Mouse (Mus musculus): ENCODE results near the gene Slc2a3. TPM values are rescaled to one million over a fixed set of nuclear protein-coding genes. Genes with fewer than 3 reads are reported as not detected.

Slc2a3 gene
- total RNA-seq (2021), result 1 to 10 TPM; 2.7 to 4.8 TPM
- long read RNA-seq, experiment 1, partial matches to known transcripts, result 0 of 2 reads
- long read RNA-seq, experiment 1, other reads (novel, unspliced or antisense), result 1 of 2 reads
- long read RNA-seq, experiment 2, transcript Slc2a3-201 (10 exons, 3,959 nt), result major isoform, 5 of 6 reads
- long read RNA-seq, experiment 2, partial matches to known transcripts, result 0 of 6 reads
- long read RNA-seq, experiment 2, other reads (novel, unspliced or antisense), result 1 of 6 reads

DNA sequence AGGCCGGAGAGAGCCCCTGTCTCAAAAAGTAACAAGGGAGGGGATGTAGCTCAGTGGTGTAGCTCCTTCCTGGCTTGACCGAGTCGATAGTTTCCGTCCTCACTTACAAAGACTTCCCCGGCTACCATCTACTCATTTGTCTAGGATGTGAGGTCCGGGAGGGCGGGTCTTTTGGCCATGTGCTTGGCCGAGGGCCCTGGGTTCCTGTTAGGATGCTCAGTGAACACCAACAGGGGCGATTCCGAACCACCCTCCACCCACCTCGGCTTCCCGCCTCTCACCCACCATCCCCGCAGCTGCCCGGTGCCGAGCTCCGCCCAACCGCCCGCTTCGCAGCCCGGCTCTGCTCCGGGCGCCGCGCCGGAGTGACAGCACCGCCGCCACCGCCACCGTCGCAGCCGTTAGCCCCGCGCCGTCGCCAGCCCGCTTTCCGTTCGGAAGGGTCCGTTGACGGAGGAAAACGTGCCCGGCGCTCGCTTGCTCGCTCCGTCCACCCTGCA, at the start of gene Slc2a3:
Gene Slc2a3, minus strand, starts transcription at position 340 of the 500 bp plus-strand sequence.
- DNase-seq (ENCODE audit: low spot score in 2 of 2), result peak; percentile 52 to 58

DNA sequence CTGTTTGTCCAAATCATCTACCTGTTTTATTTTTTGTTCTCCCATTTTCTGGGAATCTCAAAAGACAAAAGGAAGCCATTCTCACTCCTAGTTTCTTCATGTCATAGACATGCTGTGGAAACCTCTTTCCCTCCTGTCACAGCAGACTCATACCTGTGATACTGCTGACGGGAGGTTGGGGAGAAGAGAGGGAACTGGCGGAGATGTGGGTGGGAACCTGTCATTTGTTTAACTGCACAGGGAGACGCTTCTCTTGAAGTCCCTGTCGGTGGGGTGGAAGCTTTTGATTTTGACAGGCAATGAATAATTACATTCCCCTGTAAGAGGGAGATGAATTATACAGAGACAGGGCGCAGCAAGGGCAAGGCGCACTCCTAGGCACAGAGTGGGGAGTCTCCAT, 42.3 kb upstream of the Slc2a3 start:
- DNase-seq (ENCODE audit: low spot score in 2 of 2), result no peak

DNA sequence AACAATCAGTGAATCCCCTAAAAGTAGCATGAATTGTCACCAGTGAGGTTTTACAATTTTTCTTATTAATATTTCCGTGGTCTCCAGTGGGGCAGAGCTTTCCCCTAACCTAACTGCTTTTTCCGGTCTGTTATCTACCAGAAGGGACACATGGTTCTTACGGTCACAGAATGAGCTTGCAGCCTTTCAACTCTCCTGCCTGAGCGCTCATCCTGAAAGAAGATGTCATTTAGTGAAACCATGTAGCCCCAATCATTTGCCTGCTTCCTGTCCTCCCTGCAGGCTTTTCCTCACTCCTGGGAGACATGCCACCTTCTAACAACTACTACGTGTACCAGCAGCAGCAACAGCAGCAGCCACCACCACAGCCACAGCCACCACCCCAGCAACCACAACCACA, 36.1 kb upstream of the Slc2a3 start:
- DNase-seq (ENCODE audit: low spot score in 2 of 2), result no peak

DNA sequence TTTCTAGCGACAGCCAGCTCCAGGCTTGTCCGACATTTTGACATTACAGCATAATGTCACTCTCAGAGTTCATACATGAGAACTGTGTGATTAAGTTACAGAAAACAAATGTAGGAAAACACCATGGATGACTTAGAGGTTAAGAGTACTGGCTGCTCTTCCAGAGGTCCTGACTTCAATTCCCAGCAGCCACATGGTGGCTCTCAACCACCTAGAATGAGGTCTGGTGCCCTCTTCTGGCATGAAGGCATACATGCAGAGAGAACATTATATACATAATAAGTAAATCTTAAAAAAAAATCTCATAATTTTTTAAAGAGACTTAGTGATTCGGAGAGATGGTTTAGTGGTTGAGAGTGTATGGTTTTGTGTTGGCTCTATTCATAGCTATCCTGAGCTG, 35.5 kb upstream of the Slc2a3 start:
- no peak for DNase-seq (ENCODE audit: low spot score in 2 of 2)

DNA sequence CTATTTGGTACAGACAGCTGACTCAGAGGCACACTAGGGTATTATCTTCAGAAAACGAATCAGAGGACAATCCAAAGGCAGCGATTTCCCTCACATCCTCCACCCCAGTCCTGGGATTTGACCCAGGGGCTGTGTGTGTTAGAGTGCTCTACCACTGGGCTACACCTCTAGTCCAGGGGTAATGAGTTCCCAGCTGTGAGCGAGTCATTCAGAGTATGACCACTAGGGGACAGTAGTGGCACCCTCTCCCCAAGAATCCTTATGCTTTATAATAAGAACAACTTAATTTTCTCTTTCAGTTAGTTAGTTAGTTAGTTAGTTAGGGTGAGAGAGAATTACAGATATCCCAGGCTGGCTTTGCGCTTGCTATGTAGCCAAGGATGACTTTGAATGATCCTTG, 32.9 kb upstream of the Slc2a3 start:
- no peak for DNase-seq (ENCODE audit: low spot score in 2 of 2)

DNA sequence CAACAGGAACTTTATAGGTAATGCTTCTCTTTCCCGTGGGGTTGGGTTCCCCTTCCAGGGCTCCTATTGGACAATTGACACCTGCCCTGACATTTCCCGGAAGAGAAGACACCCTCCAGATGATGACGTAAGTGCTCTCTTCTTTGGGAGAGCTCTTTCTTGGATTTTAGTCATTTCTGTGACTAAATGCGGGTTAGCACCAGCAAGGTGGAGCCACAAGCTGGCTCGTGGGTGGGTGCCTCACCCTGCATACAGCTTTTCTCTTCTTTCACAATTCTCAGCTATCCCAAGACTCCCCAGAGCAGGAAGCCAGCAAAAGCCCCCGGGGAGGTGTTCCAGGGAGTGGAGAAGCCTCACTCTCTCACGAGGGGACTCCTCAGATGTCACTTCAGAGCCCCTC, 31.4 kb upstream of the Slc2a3 start:
- no peak for DNase-seq (ENCODE audit: low spot score in 2 of 2)

DNA sequence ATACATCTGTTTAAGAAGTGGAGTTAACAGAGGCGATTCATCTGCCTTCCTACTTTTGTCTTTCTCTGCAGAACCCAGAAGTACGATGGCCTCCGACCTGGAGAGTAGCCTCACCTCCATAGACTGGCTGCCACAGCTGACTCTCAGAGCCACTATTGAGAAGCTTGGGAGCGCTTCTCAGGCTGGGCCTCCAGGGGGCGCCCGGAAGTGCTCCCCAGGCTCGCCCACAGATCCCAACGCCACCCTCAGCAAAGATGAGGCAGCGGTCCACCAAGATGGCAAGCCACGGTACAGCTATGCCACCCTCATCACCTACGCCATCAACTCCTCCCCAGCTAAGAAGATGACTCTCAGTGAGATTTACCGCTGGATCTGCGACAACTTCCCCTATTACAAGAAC, 26.6 kb upstream of the Slc2a3 start:
- no peak for DNase-seq (ENCODE audit: low spot score in 2 of 2)

DNA sequence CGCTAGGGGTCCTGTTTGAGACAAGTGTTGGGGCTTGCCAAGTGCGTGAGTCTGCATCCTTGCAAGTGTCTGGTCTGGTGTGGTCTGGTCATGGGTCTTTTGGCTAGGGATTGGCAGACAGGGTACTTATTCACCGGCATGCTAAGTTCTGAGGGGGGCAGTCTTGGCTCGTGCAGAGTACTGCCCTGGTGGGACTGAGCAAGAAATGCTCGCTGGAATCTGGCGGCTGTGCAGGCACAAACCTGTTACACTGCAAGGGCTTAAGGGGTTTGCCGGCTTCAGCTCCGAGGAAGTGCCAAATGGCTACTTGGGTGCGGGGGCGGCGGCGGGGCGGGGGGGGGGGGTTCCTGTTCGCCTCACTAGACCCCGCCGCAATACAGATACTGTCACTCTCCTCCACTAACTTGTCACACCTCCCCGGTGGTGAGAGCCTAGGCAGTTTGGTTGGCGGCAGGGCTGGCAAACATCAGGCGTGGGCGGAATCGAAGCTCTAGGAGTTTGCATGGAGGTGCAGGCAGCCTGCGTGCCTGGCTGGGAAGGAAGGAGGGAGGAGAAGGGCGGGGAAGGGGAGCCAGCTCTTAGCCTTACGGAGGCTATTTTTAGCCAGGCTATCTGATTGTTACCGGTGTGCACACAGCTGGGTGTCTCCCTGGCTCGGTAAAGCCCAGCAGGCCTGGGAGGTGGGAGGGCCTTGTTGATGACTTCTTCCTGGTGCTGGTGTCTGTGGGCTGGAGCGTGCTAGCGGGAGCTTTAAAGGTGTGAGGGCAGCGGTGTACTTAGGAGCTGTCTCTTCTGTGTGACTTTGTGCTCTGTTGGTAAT, 24.7 kb upstream of the Slc2a3 start:
- peak in 1 of 2 experiments; percentile 39 for DNase-seq (ENCODE audit: low spot score in 2 of 2)

DNA sequence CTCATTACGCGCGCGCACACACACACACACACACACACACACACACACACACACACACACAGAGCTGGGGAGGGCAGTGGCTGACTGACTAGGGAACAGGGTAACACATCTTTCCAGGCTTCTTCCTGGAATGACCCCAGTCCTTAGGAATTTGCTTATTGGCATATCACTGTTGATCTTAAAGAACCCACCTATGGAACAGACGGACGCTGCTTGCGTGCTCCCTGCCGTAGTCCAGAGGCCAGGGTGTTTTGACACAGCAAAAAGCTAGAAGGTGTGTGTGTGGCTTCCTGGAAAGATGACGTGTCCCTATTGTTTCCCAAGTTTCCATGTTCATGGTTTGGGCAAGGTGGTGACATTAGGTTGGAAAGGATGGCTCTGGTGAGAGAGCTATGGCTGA, 23.7 kb upstream of the Slc2a3 start:
- DNase-seq (ENCODE audit: low spot score in 2 of 2), result no peak

DNA sequence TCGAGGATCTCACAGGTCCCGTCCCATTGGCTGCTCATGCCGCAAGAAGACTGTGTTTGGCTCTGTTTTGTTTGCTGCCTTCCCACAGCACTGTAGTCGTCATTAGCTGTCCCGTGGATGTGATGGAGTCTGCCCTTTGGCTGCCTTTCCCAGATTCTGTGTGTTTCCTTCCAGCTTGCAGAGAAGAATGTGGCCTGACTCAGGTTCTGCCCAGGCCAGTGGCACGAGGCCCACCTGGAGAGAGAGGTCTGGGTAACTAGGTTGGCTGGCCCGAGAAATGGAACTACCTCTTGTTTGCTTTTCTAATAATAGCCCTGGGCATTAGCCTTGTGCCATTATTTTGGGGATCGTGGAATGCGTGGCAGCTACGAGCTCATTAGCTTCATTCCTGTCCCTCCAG, 22.6 kb upstream of the Slc2a3 start:
- peak in 1 of 2 experiments; percentile 25 for DNase-seq (ENCODE audit: low spot score in 2 of 2)

DNA sequence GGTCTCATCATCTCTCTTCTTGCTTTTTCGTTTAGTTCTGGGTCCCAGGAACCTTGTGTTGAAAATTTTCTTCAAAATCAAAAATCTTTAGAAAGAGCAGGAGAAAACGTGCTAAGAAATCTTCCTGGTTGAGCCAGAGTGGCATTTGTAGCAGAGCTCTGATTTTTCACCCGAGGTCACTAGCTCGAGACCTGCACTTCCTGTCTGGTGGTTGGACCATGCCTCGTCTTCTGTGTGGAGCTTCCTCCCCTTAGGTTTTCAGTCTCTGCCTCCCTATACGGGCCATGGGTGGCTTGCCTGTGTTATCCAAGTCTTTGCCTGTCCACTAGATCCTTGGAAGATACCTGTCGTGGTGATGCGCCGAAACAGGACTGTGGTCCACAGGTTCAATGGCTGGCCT, 20.4 kb upstream of the Slc2a3 start:
- no peak for DNase-seq (ENCODE audit: low spot score in 2 of 2)

DNA sequence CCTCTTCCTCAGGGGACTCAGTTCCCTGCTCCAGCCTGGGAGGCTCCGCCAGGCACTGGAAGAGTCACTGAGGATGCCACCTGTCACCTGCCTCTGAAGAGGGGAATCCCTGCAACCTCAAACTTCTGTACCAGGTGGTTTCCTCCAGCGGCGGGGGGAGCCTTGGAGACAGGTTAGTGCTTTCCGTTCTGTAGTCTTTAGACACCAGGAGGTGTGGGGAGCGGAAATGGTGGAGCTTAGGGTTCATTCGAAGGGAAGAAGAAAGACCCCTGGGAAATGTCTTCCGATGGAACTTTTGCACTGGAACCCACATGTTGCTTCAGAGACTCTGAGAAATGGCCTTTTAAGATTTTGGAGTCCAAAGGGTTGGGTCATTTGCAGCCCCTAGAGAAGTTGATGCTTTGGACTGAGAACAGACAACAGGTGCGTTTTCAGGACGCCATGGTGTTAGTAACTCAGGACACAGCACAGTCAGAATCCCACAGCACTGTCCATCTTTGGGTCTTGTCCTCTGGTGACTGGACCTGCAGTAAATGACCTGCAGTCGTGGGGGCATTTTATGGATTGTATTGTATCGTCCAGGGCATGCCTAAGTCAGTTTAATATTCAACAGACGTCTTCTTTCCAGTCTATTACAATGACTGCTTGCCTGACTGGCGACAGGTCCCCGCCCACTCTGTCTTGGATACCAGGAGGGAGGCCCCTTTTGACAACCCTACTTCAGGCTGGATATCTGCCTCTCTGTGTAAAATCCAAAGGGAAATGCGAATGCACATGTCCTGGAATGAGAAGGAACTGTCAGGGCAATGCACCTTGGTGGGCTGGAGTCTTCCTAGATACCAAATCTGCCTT, 19.6 kb upstream of the Slc2a3 start:
- no peak for DNase-seq (ENCODE audit: low spot score in 2 of 2)

DNA sequence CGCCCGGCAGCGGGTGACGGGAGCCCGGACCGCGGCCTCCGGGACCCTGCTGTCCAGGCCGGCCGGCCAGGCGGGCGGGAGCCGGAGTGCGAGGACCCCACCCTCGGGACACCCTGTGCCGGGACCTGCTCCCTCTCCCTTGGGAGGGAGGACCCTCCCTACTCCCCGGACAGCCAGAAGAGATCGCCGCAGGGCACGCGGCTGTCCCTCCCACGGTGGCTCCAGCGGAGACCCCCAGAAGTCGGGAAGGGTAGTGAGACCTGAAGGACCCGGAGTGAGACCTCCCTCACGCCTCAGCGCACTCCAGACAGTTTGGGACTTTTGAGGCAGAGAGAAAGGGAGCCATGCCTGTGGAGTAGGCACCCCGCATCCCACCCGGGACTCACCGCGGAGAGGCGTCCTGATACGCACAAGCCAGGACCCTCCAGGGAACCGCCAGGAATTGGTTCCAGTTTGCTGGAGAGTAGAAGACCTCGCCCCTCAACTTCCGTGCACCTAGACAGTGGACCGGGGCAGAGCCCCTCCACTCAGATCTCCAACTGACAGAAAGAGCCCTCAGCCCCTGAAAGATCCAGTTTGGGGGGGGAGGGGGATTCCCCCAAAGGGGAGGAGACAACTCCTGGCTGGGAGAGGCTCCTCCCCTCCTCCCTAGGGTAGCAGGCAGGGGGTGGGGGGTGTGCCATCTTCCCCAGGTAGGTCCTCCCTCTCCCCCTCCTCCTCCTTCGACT, 18.8 kb upstream of the Slc2a3 start:
- DNase-seq (ENCODE audit: low spot score in 2 of 2), result peak in 1 of 2 experiments; percentile 30

DNA sequence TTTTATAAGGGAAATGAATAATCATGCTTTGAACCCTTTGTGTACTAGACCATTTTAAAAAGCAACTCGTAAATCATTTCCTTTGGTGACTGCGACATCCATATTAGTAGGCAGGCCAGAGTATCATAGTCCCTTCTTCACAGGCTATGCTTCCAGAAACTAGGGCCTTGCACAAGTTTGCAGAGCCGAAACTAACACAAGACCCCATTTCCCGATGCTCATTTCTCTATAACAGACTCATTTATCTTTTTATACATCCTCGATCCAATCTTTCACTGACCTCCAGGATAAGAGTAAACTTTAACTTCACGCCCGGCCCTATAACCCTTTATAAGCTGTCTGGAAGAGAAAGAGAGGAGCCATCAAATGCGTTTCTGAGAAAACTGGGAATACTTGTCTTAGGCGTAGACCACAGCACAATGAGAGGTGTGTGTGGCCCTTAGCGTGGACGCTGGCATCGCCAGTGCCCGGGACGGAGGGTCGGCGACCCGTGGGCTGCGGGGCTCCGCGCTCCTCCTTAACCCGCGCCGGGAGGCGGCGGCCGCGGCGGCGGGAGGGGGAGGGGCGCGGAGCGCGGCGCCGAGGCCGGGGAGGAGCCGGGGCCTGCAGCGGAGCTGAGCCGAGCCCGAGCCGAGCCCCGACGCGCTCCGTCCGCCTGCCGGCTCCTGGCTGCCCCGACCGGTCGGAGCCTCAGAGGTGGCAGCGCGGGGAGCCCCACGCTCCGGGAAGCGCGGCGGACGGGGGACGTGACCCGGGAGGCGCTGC, 18.0 kb upstream of the Slc2a3 start, which contains the start of gene Foxj2:
Gene Foxj2, plus strand, starts transcription at position 609 of the 765 bp plus-strand sequence.
- peak; percentile 72 to 79 for DNase-seq (ENCODE audit: low spot score in 2 of 2)

DNA sequence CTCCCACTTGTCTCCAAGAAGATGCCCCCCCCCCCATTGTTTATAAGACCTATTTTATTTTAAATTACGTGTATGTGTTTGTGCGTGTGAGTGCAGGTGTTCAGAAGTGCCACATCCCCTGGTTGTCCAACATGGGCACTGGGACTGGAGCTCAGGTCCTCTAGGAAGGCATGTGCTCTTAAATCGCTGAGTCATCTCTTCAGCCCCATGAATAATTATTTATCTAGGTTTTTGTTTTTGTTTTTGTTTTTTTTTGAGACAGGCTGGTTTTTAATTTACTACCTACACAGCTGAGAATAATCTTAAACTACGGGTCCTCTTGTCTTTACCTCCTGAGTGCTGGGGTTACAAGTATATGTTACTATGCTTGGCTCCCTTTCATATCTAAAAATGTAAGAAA, 12.2 kb upstream of the Slc2a3 start:
- no peak for DNase-seq (ENCODE audit: low spot score in 2 of 2)

DNA sequence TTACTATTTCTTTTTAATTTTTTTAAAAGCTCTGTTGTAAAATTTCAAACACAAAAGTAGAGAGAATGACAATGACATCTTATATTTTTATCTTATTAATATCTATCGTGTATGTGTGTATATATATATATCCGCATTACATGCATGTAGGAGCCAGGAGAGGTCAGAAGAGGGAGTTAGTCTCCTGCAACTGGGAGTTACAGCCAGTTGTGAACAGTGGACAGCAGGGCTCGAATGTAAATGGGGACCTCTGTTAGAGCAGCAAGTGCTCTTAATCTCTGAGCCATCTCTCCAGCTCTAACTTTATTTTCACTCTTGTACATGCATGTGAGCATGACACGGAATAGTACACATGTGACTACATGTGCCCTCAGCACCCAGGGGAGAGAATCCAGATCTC, 11.3 kb upstream of the Slc2a3 start:
- no peak for DNase-seq (ENCODE audit: low spot score in 2 of 2)

DNA sequence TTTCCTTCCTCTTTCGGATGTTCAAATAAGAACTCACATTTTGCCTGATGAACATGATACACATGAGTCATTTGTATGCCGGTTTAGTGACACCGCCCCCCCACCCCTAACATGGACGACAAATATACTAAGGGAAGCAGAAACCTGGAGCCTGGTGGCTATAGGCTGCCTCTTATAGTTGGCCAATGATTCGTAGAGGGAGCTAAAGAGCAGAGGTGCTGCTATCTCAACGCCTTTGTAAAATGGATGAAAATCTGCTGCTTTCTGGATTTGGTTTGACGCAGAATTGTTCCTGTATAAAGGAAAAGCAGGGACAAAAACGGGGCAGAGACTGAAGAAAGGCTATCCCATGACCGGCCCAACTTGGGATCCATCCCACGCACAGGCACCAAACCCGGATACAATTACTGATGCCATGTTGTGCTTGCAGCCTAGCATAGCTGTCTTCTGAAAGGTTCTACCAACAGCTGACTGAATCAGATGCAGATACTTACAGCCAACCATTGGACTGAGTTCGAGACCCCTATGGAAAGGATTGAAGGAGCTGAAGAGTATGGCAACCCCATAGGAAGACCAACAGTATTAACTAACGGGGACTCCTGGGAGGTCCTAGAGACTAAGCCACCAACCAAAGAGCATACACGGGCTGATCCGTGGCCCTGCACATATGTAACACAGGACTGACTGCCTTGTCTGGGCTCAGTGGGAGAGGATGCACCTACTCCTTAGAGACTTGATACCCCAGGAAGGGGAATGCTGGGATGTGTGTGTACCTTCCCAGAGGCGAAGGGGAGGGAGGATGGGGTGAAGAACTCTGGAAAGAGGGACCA, 10.5 kb upstream of the Slc2a3 start:
- peak in 1 of 2 experiments; percentile 30 for DNase-seq (ENCODE audit: low spot score in 2 of 2)

DNA sequence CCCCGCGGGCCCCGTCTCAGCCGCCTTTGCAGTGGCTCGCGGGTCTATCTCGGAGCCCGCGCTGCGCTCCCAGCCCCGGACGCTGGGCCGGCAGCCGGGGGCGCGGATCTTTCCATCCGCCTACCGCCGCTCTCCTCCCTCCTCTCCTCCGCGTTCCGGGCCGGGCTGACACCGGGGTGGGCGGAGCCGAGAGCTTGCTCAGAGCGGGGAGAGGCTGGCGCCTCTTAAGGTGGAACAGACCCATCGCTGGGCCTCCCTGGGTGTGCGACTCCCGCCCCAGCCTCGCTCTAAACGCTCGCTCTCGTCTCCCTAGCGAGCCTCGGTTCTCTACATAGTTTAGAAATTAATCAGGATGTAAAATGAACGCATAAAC, 9.8 kb upstream of the Slc2a3 start:
- DNase-seq (ENCODE audit: low spot score in 2 of 2), result peak; percentile 92 to 95

DNA sequence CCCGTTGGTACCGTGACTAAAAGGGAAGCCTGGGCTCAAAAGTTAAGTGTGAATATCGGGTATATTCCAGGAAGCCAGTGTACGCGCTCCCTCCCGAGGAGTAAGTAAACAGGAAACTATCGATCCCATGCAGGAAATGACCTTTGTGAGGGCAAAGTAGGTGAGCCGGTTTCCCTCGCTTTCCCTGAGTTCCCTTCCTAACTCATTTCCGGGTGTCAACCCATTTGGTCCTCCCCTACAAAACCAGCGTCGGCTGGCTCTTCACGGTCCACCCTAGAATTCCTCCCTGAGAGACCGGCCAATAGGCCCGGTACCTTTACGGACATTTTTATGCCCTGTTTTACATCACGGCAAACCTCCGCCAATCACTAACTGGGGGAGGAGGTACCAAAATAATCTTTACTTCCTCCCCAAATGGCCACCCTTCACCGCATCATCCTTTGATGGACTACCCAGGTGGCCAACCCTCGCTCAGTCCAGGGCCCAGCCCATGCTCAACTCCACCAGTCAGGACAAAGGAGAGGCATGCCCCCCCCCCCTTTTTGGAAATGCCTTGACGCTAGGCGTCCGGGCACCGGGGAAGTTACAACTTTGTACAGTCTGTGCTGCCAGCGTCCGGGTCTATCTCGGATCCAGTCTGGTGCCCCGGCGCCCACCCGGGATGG, 9.3 kb upstream of the Slc2a3 start:
- DNase-seq (ENCODE audit: low spot score in 2 of 2), result peak; percentile 86 to 97
